Mouse (Mus musculus) lung, embryonic 14.5 days (tissue): ENCODE results near the gene 1700015F17Rik. TPM values are rescaled to one million over a fixed set of nuclear protein-coding genes. Genes with fewer than 3 reads are reported as not detected.

Source experiments
- ATAC-seq: fragments of 200-750 bp; cut with Nextera tagmentation; 2 replicates; pipeline ENCODE4 v1.8.0; 2017; ENCODE audit warnings: mild to moderate bottlenecking, moderate TSS enrichment, moderate library complexity; ENCODE audit not compliant: insufficient read depth
- DNase-seq: peaks from one replicate; pipeline ENCODE4 v3.0.0-alpha.2; 2015
- H3K27ac ChIP-seq: fragments of 300-500 bp; sonication (generic); 2 replicates; pipeline ENCODE4 v1.5.1; 2014; ENCODE audit warnings: low read depth, mild to moderate bottlenecking, moderate library complexity
- H3K27me3 ChIP-seq: fragments of 300-500 bp; sonication (generic); 2 replicates; pipeline ENCODE4 v1.6.1; 2014; ENCODE audit warnings: low read length, control low read depth; ENCODE audit not compliant: insufficient read depth
- H3K36me3 ChIP-seq: fragments of 300-500 bp; sonication (generic); 2 replicates; pipeline ENCODE4 v1.6.1; 2014; ENCODE audit warnings: control low read depth; ENCODE audit not compliant: insufficient read depth
- H3K4me1 ChIP-seq: fragments of 300-500 bp; sonication (generic); 2 replicates; pipeline ENCODE4 v1.6.1; 2014; ENCODE audit warnings: antibody characterized with exemption, control low read depth; ENCODE audit not compliant: insufficient read depth
- H3K4me2 ChIP-seq: fragments of 300-500 bp; sonication (generic); 2 replicates; pipeline ENCODE4 v1.6.1; 2014; ENCODE audit warnings: mild to moderate bottlenecking
- H3K4me3 ChIP-seq: fragments of 300-500 bp; sonication (generic); 2 replicates; pipeline ENCODE4 v1.5.1; 2014; ENCODE audit warnings: low read depth, low read length
- H3K9ac ChIP-seq: fragments of 300-500 bp; sonication (generic); 2 replicates; pipeline ENCODE4 v1.6.1; 2014
- H3K9me3 ChIP-seq: fragments of 300-500 bp; sonication (generic); 2 replicates; pipeline ENCODE4 v1.6.1; 2016; ENCODE audit warnings: low read depth, low read length, control low read depth
- CTCF ChIP-seq: IDR thresholded peaks from 2 replicates; pipeline ENCODE4 v1.5.1; 2016; ENCODE audit warnings: antibody characterized with exemption, low read depth
- WGBS: fragments of 180-500 bp; shearing (Covaris S2); extraction: QIAGEN DNeasy Blood & Tissue Kit; methylation state at CpG from one replicate; pipeline ENCODE4 v1.1.7; 2014; 5-methylcytosine and 5-hydroxymethylcytosine counted together
- polyA plus RNA-seq: library from polyadenylated mRNA; unstranded; fragments of >200 nt; fragmentation: Nextera tagmentation; extraction: Ambion mirVana; gene quantifications from 2 replicates; pipeline ENCODE4 v1.2.1, GENCODE M21; 2014

1700015F17Rik gene
- polyA plus RNA-seq, 1 experiment from 2014 or later, result not detected

GRCm38 (mm10) chr5:5492163-5492562 is 13.2 kb upstream of the 1700015F17Rik start:
- DNase-seq (no peak), ATAC-seq (no peak)
- TF ChIP-seq CTCF, result no peak; the same call in 1 of the 2 replicates
- H3K36me3 ChIP-seq, result no peaks in the 10 kb centered on the region
- no peaks in the 10 kb centered on the region for H3K27me3 ChIP-seq
- H3K9me3 ChIP-seq, result no peaks in the 10 kb centered on the region
- 94% methylated on average over 4 of the region's 4 CpGs for WGBS
- no peak overlapping the region for H3K4me3 ChIP-seq
- H3K4me1 ChIP-seq, result no peaks in the 10 kb centered on the region
- no peak overlapping the region for H3K27ac ChIP-seq
- no peak overlapping the region for H3K4me2 ChIP-seq
- no peak overlapping the region for H3K9ac ChIP-seq

DNA sequence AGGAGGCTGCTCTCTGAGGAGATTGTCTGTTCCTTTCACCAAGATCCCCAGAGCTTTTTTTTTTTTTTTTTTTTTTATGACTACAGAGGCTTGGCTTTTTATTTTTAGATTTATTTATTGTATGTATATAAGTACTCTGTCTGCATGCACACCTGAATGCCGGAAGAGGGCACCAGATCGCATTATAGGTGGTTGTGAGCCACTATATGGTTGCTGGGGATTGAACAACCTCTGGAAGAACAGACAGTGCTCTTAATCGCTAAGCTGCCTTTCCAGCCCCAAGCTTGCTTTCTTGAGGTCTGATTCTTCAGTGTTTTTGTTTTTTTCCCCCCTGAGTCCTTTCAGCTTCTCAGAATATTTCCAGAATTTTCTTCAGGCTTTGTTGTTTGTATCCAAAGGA is 7.1 kb upstream of the 1700015F17Rik start:
- TF ChIP-seq CTCF, result no peak
- Histone ChIP-seq H3K9ac (no peak overlapping the region), H3K27ac (no peak overlapping the region), H3K4me2 (no peak overlapping the region), H3K27me3 (no peaks in the 10 kb centered on the region), H3K36me3 (no peaks in the 10 kb centered on the region), H3K4me3 (no peak overlapping the region), H3K4me1 (no peaks in the 10 kb centered on the region), H3K9me3 (no peaks in the 10 kb centered on the region)
- 51% methylated on average over 3 of the region's 3 CpGs for WGBS
- DNase-seq (no peak), ATAC-seq (no peak)

DNA sequence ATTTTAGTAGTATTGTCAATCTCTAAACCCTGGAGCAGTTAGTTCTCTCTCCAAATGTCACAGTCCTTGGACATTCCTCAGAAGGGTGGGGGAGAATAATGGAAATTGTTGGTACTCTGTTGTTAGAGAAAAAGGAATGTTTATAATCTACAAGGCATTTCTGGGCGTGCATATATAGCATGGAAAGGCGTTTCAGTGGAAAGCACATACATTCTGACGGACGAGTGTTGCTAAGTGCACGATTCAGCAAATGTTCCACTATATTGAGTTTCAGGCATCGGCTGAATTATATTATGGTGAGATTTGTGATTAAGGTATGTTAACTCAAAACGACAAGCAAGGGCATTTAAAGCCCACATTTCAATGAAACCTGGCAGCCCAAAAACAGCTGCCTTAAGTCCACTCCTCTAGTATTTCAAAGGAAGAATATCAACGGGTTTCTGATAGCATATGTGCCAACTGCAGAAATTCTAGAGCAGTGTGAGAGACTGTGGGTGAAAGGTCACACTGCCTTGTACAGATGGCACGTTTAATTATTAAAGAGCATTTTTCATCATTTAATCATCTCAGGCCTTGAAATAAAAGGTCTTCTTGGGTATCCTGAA is 4.4 kb upstream of the 1700015F17Rik start:
- H3K4me1 ChIP-seq, result no peaks in the 10 kb centered on the region
- no peaks in the 10 kb centered on the region for H3K9me3 ChIP-seq
- no peak overlapping the region for H3K27ac ChIP-seq
- H3K4me3 ChIP-seq, result no peak overlapping the region
- DNase-seq (no peak), ATAC-seq (no peak)
- no peak overlapping the region for H3K4me2 ChIP-seq
- no peaks in the 10 kb centered on the region for H3K36me3 ChIP-seq
- no peak overlapping the region for H3K9ac ChIP-seq
- H3K27me3 ChIP-seq, result no peaks in the 10 kb centered on the region
- TF ChIP-seq CTCF, result no peak
- 50% methylated on average over 9 of the region's 9 CpGs for WGBS

- H3K27me3 ChIP-seq, result no peaks in the 10 kb centered on the region
- 2% methylated on average over 1 of the region's 1 CpGs for WGBS
- H3K4me2 ChIP-seq, result no peak overlapping the region
- H3K27ac ChIP-seq, result no peak overlapping the region
- TF ChIP-seq CTCF, result peak; percentile 75
- H3K4me1 ChIP-seq, result no peaks in the 10 kb centered on the region
- ATAC-seq, result peak; percentile 70
- no peak overlapping the region for H3K4me3 ChIP-seq
- no peak overlapping the region for H3K9ac ChIP-seq
- H3K9me3 ChIP-seq, result no peaks in the 10 kb centered on the region
- peak; percentile 80 for DNase-seq
- no peaks in the 10 kb centered on the region for H3K36me3 ChIP-seq
Measured at GRCm38 (mm10) chr5:5481662-5482061, 2.7 kb upstream of the 1700015F17Rik start.

GRCm38 (mm10) chr5:5476133-5476532 is 2.8 kb downstream of the 1700015F17Rik start:
- H3K9me3 ChIP-seq, result no peaks in the 10 kb centered on the region
- ATAC-seq, result no peak
- no peak for TF ChIP-seq CTCF
- no peak for DNase-seq
- no peak overlapping the region for H3K9ac ChIP-seq
- H3K4me1 ChIP-seq, result no peaks in the 10 kb centered on the region
- no peaks in the 10 kb centered on the region for H3K27me3 ChIP-seq
- H3K36me3 ChIP-seq, result no peaks in the 10 kb centered on the region
- WGBS, result 69% methylated on average over 4 of the region's 4 CpGs
- H3K4me2 ChIP-seq, result no peak overlapping the region
- H3K27ac ChIP-seq, result no peak overlapping the region
- no peak overlapping the region for H3K4me3 ChIP-seq

- Histone ChIP-seq H3K27me3 (no peaks in the 10 kb centered on the region), H3K9me3 (no peaks in the 10 kb centered on the region), H3K4me1 (no peaks in the 10 kb centered on the region), H3K4me3 (no peak overlapping the region), H3K4me2 (no peak overlapping the region), H3K9ac (no peak overlapping the region), H3K27ac (no peak overlapping the region), H3K36me3 (no peaks in the 10 kb centered on the region)
- WGBS, result 56% methylated on average over 1 of the region's 1 CpGs
- ATAC-seq (no peak), DNase-seq (no peak)
- TF ChIP-seq CTCF, result no peak
Measured at GRCm38 (mm10) chr5:5465256-5465655, 13.7 kb downstream of the 1700015F17Rik start.

DNA sequence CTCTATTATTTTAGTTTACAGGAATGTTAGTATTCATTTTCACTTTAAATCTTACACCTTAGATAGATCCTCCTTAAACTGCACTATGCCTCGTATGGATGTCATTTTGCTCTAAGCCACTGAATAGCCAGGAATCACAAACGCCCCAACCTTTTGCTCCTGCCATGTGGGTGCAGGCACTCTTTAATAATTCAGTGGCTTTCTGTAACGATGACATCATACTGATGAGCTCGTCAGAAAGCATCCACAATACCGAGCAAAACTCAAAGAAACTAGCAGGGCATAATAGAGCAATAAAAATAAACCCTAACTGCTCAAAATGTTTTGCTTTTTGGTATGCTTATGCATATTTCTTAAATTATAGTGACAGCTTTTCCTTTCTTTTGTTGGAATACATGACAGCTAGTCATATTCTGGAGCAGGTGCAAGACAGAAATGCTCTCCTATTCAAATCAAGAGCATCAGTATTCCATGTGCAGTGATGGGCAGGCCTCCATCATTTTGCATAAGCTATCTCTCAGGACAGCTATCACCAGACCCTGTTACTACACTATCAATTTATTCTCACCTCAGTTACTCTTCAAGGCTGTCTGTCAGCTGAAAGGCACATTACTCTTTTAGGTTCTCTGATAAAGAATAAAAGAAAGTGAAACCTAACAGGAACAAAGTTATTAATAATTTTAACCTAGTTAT is 47.1 kb downstream of the 1700015F17Rik start:
- WGBS, result 57% methylated on average over 5 of the region's 5 CpGs
- no peaks in the 10 kb centered on the region for H3K36me3 ChIP-seq
- H3K9me3 ChIP-seq, result no peaks in the 10 kb centered on the region
- no peaks in the 10 kb centered on the region for H3K4me1 ChIP-seq
- ATAC-seq (no peak), DNase-seq (no peak)
- no peak overlapping the region for H3K9ac ChIP-seq
- H3K4me2 ChIP-seq, result no peak overlapping the region
- TF ChIP-seq CTCF, result no peak
- no peak overlapping the region for H3K27ac ChIP-seq
- H3K27me3 ChIP-seq, result no peaks in the 10 kb centered on the region
- H3K4me3 ChIP-seq, result no peak overlapping the region
